Mouse (Mus musculus): Measurements from ENCODE around the gene Cab39.

DNA sequence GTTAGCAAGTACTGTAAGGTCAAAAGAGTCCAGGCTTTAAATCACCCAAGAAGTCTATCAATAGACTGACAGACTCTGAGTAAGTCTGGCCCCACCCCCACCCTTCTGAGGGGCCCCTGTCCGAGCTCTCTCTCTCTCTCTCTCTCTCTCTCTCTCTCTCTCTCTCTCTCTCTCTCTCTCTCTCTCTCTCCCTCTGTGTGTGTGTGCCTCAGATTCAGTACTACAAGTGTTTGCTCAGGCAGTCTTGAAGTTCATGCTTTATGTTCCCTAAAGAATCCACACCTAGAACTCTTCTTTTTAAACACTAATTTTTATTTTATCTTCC, 34.3 kb upstream of the Cab39 start:
- TF ChIP-seq CTCF (IDR thresholded peaks at IDR 0.05; ENCODE audit: low read depth) (no peak), EP300 (IDR thresholded peaks at IDR 0.05; ENCODE audit: low read depth) (no peak)

Data from liver, embryonic 14.5 days (tissue).